Mouse (Mus musculus) embryonic facial prominence, embryonic 11.5 days (tissue): ENCODE measurements around the gene Mcm5. TPM values are rescaled to one million over a fixed set of nuclear protein-coding genes. Genes with fewer than 3 reads are reported as not detected.

Source experiments
- ATAC-seq: fragments of 200-750 bp; cut with Nextera tagmentation; replicated peaks from 2 replicates; pipeline ENCODE4 v1.8.0; 2017; ENCODE audit warnings: low read depth; ENCODE audit not compliant: insufficient number of reproducible peaks, low FRiP score, low TSS enrichment
- DNase-seq: peaks from one replicate; pipeline ENCODE4 v3.0.0-alpha.2; 2015; ENCODE audit warnings: low spot score
- H3K27ac ChIP-seq: fragments of 300-500 bp; sonication (generic); replicated peaks from 2 replicates; pipeline ENCODE4 v1.5.1; 2014; ENCODE audit warnings: mild to moderate bottlenecking, low read depth, low read length, control low read depth
- H3K27me3 ChIP-seq: fragments of 300-500 bp; sonication (generic); 2 replicates; pipeline ENCODE4 v1.6.1; 2014; ENCODE audit warnings: mild to moderate bottlenecking, low read length, moderate library complexity, mixed read lengths; ENCODE audit not compliant: control insufficient read depth, insufficient read depth
- H3K36me3 ChIP-seq: fragments of 300-500 bp; sonication (generic); replicated peaks from 2 replicates; pipeline ENCODE4 v1.6.1; 2014; ENCODE audit warnings: low read depth, mild to moderate bottlenecking, low read length, moderate library complexity, mixed read lengths; ENCODE audit not compliant: control insufficient read depth, insufficient read depth
- H3K4me1 ChIP-seq: fragments of 300-500 bp; sonication (generic); 2 replicates; pipeline ENCODE4 v1.6.1; 2014; ENCODE audit warnings: low read length, mixed read lengths; ENCODE audit not compliant: control insufficient read depth, insufficient read depth
- H3K4me2 ChIP-seq: fragments of 300-500 bp; sonication (generic); 2 replicates; pipeline ENCODE4 v1.6.1; 2014; ENCODE audit warnings: low read depth, mild to moderate bottlenecking, control low read depth, low read length, moderate library complexity
- H3K4me3 ChIP-seq: fragments of 300-500 bp; sonication (generic); 2 replicates; pipeline ENCODE4 v1.5.1; 2014; ENCODE audit warnings: low read depth, low read length, control low read depth
- H3K9ac ChIP-seq: fragments of 300-500 bp; sonication (generic); replicated peaks from 2 replicates; pipeline ENCODE4 v1.6.1; 2014; ENCODE audit warnings: mild to moderate bottlenecking, control low read depth, low read length
- H3K9me3 ChIP-seq: fragments of 300-500 bp; sonication (generic); replicated peaks from 2 replicates; pipeline ENCODE4 v1.6.1; 2016; ENCODE audit warnings: mild to moderate bottlenecking, low read length, inconsistent platforms, mixed read lengths; ENCODE audit not compliant: control insufficient read depth
- WGBS: fragments of 180-500 bp; shearing (Covaris S2); extraction: QIAGEN DNeasy Blood & Tissue Kit; methylation state at CpG from one replicate; pipeline ENCODE4 v1.1.7; 2014; 5-methylcytosine and 5-hydroxymethylcytosine counted together
- polyA plus RNA-seq: library from polyadenylated mRNA; unstranded; fragments of >200 nt; fragmentation: Nextera tagmentation; extraction: Ambion mirVana; gene quantifications from 2 replicates; pipeline ENCODE4 v1.2.1, GENCODE M21; 2014

Gene Mcm5
- polyA plus RNA-seq, 1 experiment from 2014 or later = 226 TPM

GRCm38 (mm10) chr8:75135756-75136155 lies 26.4 kb downstream of the Mcm5 start:
- Histone ChIP-seq H3K27me3 (no peaks in the 10 kb centered on the region), H3K4me2 (no peak overlapping the region), H3K4me3 (no peak overlapping the region), H3K9ac (no peak overlapping the region), H3K4me1 (no peaks in the 10 kb centered on the region), H3K9me3 (no peaks in the 10 kb centered on the region), H3K36me3 (no peaks in the 10 kb centered on the region), H3K27ac (no peak overlapping the region)
- no peak for ATAC-seq
- WGBS = 68% methylated on average over 1 of the region's 1 CpGs
- no peak for DNase-seq

- WGBS = 82% methylated on average over 2 of the region's 2 CpGs
- Histone ChIP-seq H3K27ac (no peak overlapping the region), H3K4me1 (no peaks in the 10 kb centered on the region), H3K9me3 (no peaks in the 10 kb centered on the region), H3K27me3 (no peaks in the 10 kb centered on the region), H3K4me3 (no peak overlapping the region), H3K4me2 (no peak overlapping the region), H3K9ac (no peak overlapping the region), H3K36me3 (no peaks in the 10 kb centered on the region)
- DNase-seq = no peak
- ATAC-seq = no peak
Measured at GRCm38 (mm10) chr8:75136256-75136655, 26.9 kb downstream of the Mcm5 start.

DNA sequence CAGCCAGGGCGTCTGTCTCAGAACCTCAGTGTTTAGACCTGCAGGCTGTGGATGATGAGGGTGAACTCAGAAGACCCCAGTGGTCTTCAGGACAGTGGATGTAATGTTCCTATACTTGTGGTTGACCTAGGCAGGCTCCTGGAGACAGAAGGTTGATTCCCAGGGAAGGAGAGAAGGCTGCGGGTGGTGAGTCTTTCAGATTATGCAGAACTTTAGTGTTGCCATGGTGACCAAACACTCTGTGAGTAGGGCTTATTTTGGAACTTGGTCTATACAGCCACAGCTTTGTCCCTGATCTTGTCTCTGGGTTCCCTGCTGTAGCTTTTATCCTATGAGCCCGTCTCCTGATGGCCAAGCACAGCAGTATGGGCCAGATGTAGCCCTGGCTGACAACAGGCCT lies 28.2 kb downstream of the Mcm5 start:
- Histone ChIP-seq H3K36me3 (no peaks in the 10 kb centered on the region), H3K4me3 (no peak overlapping the region), H3K9me3 (no peaks in the 10 kb centered on the region), H3K27ac (no peak overlapping the region), H3K4me1 (no peaks in the 10 kb centered on the region), H3K9ac (no peak overlapping the region), H3K27me3 (no peaks in the 10 kb centered on the region), H3K4me2 (no peak overlapping the region)
- DNase-seq (no peak), ATAC-seq (no peak)
- WGBS = 81% methylated on average over 3 of the region's 3 CpGs

GRCm38 (mm10) chr8:75150911-75151610 lies 41.7 kb downstream of the Mcm5 start:
- no peak overlapping the region for H3K9ac ChIP-seq
- no peak overlapping the region for H3K4me2 ChIP-seq
- no peaks in the 10 kb centered on the region for H3K9me3 ChIP-seq
- no peak overlapping the region for H3K4me3 ChIP-seq
- no peak overlapping the region for H3K27ac ChIP-seq
- H3K36me3 ChIP-seq = no peaks in the 10 kb centered on the region
- 71% methylated on average over 5 of the region's 5 CpGs for WGBS
- H3K27me3 ChIP-seq = no peaks in the 10 kb centered on the region
- ATAC-seq (no peak), DNase-seq (no peak)
- no peaks in the 10 kb centered on the region for H3K4me1 ChIP-seq

DNA sequence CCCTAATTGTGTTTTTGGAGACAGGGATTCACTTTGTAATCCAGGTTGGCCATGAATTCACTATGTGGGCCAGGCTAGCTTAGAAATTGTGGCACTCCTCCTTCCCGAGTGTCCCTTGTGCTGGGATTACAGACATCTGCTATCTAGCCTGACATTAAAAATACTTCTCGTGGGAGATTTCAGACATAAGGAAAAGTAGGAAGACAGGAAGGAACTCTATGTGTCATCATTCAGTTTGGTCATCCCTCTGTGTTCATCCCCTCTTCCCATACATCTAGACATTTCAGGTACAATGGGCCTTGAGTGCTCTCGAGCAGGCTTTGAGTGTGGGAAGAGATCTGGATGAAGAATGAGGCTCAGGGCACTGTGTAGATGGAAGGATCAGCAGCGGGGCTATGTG lies 42.4 kb downstream of the Mcm5 start:
- Histone ChIP-seq H3K27me3 (no peaks in the 10 kb centered on the region), H3K4me1 (no peaks in the 10 kb centered on the region), H3K4me2 (no peak overlapping the region), H3K9me3 (no peaks in the 10 kb centered on the region), H3K4me3 (no peak overlapping the region), H3K9ac (no peak overlapping the region), H3K36me3 (no peaks in the 10 kb centered on the region), H3K27ac (no peak overlapping the region)
- ATAC-seq (no peak), DNase-seq (no peak)
- WGBS = 69% methylated on average over 4 of the region's 4 CpGs

DNA sequence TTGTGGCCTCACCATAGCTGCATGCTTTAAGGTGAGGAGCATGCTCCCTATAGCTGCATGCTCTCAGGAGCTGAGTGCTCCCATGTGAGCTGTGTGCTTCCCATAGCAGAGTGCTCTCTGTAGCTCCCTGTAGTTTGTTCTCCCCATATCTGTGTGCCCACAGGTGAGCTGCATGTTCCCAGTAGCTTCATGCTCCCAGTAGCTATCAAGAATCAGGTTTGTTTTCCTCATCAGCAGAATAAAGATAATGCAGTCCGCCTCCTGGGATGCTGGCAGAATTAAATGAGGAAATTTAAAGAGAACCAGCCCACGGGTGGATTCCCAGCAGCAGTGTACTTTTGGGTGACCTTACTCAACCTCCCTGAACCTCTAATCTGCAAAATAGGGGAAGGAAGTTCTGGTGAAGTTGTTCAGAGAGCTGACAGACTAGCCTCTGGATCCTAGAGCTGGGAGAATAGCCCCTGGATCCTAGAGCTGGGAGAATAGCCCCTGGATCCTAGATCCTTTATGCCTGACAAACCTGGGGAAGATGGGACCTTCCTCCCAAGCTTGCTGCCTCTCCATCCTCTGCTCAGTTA lies 43.2 kb downstream of the Mcm5 start:
- ATAC-seq (no peak), DNase-seq (no peak)
- no peak overlapping the region for H3K4me3 ChIP-seq
- H3K27me3 ChIP-seq = no peaks in the 10 kb centered on the region
- 71% methylated on average over 2 of the region's 2 CpGs for WGBS
- no peak overlapping the region for H3K9ac ChIP-seq
- no peaks in the 10 kb centered on the region for H3K9me3 ChIP-seq
- H3K36me3 ChIP-seq = no peaks in the 10 kb centered on the region
- no peak overlapping the region for H3K27ac ChIP-seq
- no peaks in the 10 kb centered on the region for H3K4me1 ChIP-seq
- no peak overlapping the region for H3K4me2 ChIP-seq

DNA sequence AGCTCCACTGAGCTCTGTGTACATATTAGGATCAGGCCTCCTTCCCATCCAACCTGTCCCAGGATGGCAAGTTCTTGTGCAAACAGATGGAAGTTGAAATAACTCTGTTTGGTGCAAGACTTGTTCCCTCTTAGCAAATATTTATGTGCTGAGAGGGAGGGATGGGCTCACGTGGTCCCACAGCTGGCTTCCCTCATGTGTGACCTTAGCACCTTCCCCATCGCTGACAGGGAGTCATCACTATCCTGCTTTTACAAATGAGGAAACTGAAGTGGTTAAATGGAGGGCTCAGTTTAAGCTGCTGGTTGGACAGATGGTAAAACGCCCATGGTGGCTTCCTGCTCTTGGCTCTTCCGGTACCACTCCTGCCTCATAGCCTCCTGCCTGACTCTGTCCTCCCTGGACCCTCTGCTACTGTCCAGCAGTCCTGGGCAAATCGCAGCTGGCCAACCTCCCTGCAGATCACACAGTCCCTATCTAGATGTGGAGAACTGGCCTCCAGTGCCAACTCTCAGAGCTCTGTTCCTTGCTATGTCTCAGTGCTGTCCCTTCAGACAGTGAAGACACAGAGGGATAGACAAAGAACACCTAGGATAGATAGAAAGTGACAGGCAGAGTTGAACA lies 45.6 kb downstream of the Mcm5 start:
- Histone ChIP-seq H3K9ac (no peak overlapping the region), H3K36me3 (no peaks in the 10 kb centered on the region), H3K4me2 (no peak overlapping the region), H3K27ac (no peak overlapping the region), H3K4me3 (no peak overlapping the region), H3K9me3 (no peaks in the 10 kb centered on the region), H3K4me1 (no peaks in the 10 kb centered on the region), H3K27me3 (no peaks in the 10 kb centered on the region)
- WGBS = 83% methylated on average over 5 of the region's 5 CpGs
- ATAC-seq (no peak), DNase-seq (no peak)

- Histone ChIP-seq H3K4me3 (no peak overlapping the region), H3K36me3 (no peaks in the 10 kb centered on the region), H3K9ac (no peak overlapping the region), H3K9me3 (no peaks in the 10 kb centered on the region), H3K27me3 (no peaks in the 10 kb centered on the region), H3K27ac (no peak overlapping the region), H3K4me2 (no peak overlapping the region), H3K4me1 (no peaks in the 10 kb centered on the region)
- DNase-seq (no peak), ATAC-seq (no peak)
- 60% methylated on average over 2 of the region's 2 CpGs for WGBS
Measured at GRCm38 (mm10) chr8:75155740-75156322, 46.5 kb downstream of the Mcm5 start.
